Mouse (Mus musculus) cerebellum, postnatal 14 days (tissue): ENCODE data around the gene Unc119.

ENCODE experiments used
- DNase-seq, 2 experiments: peaks; one replicate each; pipeline ENCODE4 v3.0.0; 2021; ENCODE audit warnings: mixed read lengths in 2 of 2

Unc119 gene

DNA sequence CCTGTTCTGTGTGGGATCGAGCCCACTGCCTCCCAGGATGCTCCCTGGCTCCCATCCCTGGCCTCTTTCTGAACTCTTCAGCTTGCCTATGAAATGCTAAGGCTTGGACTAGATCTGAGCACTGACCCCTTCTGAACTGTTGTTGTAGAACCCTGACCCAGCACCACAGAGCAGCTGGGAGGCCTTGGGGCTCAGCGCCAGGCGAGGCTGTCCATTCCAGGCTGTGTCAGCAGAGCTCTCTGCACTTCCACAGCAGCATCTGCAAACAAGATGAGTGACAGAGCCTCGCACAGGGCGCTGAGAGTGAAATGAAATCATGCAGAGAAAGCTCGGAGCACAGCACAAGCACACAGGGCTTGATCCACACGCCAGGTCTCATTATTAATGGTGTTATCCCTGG is 29.3 kb downstream of the Unc119 start:
- no peak for DNase-seq

DNA sequence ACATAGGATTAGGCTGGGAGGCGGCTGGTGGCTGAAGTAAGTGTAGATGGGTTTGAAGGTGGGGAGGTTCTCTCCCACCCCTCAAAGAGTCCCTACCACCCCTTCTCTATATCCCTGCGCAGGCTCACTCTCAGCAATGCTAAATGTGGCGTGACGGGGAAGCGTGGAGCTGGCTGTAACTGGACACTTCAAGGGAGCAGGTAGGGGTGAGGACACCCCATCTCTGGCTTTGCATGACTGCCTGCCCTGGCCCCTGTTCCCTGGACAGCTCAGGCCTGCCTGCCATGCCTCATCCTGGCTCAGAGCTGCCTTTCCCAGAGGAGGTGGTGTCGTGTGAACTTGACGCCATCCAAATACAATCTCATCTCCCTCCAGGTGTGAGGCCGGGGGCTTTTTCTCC is 30.9 kb downstream of the Unc119 start:
- no peak for DNase-seq

DNA sequence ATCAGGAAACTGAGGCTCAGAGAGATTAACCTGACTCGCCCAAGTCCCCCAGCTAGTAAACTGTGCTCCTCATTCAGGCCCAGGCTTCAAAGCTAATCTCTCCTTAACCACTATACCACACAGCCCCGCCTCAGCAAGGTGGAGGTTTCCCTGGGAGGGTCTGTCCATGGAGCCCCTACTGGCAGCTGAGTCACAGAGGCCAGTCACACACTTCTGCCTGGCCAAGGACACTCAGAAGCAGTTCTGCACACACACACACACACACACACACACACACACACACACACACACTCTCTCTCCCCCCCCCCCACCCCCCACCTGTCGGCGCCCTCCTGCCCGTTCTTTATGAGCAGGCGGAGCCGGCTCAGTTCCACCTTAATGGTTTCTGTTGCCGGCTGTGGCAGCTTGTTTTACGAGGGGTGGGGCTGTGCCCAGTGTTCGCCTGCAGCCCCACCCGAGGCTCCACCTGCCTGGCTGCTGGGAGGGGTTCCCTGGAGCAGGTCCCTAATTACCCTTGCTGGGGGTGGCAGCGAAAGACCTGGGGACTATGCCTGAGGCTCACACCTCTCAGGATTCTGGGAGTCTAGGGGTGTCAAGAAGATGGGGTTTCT is 34.4 kb downstream of the Unc119 start:
- no peak for DNase-seq

DNA sequence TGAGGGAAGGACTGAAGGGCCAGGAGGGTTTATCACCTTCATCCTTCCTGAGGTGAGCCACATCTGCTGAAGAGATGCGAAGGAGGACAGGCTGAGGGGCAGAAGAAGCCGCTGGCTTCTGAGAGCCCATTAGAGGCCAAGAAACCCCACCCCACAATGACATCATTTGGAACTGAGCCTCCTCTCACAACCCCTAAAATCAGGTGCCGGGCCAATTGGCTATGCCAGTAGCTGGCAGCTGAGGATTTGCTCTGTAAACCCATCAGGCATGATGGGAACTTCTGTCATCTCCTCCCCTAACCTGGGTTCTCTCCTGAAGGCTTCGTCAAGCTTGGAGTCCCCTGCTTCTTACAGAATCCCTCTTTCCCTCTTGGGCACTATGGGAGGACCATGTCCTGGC is 37.1 kb downstream of the Unc119 start:
- peak; percentile 69 to 77 for DNase-seq

DNA sequence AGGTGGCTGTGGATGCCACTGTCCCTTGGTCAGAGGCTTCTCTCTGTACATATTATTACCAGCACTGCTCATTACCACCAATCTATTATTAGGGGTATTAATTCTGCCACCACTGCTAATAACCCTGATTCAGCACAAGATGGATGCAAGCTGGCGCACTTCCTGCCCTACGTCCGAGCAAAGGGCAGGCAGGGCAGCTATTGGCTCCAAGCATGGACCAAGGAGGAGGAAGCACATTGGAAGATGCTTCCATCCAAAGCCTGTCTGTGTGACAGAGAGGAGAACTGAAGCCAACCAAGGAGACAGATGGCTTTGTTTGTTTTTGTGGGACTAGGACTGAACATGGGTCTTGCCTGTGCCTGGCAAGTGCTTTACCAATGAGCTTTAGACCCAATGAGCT is 37.7 kb downstream of the Unc119 start:
- DNase-seq: peak; percentile 20 to 57

DNA sequence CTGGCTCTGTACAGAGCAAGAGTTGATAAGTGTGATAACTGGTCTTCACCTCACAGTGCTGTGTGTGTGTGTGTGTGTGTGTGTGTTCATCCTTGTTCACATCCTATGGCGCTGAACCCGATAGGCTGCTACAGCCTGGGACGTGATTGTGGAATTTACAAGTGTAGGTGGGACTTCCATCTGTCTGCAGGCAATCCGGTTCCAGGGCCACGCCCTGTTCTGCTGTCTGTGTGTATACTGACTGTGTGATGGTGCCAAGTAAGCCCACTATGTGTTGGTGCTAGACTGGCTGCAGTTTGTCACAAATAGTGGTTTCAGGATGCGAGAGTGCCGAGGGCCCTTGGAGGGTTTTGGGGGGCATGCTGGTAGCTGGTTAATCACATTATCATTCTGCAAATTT is 39.0 kb downstream of the Unc119 start:
- no peak for DNase-seq

DNA sequence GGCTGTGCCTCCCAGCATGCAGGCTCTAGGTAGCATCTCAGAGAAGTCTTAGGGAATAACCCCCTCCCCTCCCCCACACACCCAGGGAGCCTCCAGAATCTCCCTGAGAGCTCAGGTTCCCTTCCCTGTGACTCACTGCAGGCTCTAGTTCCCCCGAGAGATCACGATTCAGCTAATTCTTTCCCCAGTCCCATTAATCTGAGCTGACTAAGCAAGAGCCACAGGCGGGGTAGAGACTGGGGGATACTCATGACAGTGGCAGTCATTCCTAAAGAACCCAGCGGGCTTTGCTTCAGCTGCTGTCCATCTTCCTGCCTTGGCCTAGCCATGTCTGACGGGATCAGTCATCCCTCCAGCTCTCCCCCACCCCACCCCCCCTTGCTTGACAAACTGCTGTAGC is 39.4 kb downstream of the Unc119 start:
- DNase-seq: no peak

DNA sequence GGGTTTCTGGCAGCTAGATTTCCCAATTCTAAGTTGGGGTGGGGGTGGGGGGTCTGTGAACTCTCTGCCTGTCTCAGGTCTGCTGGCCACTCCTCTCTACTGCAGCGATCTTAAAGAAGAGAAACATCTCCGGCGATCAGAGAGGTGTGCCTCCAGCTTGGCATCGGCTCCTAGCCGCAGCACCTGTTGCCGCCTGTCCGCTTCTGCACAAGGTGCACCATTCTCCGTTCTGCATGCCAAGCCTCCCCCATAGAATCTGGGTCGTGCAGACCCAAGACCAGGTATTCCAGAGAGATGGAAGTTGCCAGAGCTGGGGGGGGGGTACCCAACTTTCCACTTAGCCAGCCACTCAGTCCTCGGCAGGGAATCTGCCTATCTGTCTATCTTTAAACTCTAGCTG is 42.5 kb downstream of the Unc119 start:
- no peak for DNase-seq

DNA sequence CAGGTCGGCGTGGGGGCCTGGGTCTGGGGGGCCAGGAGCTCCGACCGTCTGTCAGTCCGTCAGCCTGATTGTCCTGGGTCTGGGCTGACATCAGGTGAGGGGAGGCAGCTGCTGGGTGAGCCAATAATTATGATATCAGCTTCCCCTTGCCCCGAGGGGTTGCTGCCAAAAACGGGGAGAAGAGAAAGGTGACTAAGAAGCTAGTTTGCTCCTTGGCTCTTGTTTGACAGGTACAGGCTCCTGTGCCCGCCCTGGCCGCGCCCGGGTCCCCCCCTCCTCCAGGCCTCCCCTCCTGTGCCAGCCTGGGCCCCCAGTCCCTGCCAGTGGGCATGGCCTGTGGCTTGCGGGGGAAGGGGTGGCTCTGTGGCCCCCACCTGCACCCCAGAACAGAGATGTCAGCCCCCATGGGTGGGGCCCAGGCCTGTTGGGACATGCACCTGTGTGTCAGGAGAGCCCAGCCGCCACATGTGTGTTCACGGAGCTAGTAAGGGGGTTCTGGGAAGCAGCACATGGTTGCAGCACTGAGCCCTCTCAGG is 43.3 kb downstream of the Unc119 start, which contains the start of gene Foxn1:
Gene Foxn1, minus strand, starts transcription at position 51 of the 536 bp plus-strand sequence.
- DNase-seq: no peak

DNA sequence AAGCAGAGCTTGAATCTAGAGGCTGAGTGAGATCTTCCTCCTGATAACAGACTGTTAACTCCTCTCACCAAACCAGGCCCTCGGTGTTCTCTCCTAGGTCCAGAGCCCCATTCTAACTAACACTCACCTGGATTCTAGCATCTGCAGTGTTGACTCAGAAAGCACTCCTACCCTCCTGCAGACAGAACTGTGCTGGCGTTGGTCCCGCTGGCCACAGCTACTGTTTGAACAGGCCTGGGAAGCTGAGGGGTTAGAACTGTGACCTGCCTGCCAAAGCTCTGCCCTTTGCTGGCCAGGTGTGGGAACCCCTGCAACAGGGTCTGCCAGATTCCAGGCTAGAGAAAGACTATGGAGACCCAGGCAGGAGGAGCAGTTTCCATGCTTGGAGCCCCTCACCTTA is 49.4 kb downstream of the Unc119 start:
- DNase-seq: peak in 1 of 2 experiments; percentile 27

DNA sequence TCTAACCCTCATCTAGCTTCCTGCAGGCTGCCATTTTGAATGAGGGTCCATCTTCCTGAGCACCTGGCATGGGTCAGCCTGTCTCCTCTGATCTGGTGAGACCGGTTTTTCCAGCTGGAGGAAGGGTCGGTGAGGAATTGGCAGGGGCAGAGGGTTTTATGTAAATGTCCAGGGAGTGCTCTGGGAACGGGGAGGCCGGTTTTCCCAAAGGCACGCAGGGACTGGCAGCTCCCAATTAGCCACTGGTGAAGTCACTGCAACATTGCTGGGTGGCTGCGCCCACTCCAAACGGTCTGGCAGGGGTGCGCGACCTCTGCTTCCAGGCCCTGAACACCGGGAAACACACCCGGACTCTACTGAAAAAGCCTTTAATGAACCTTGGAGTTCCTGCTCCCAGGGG is 53.7 kb downstream of the Unc119 start:
- no peak for DNase-seq

DNA sequence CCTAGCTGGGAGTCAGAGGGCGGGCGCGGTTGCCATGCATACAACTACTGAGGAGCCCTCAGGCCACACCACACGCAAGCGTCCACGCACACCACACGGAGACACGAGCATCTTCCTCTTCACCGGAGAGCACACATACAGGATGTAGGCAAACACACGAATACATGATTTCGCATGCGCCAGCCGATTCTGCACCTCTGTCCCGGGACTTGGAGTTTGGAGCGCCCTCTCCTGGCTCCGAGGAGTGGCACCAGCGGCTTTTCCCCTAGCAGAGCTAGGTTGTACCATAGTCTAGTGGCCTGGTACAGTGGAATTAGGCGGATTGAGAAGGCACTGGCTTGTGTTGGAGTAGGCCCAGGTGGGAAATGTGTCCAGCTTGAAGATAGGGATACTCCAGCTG is 54.1 kb downstream of the Unc119 start:
- DNase-seq: peak; percentile 80 to 87

DNA sequence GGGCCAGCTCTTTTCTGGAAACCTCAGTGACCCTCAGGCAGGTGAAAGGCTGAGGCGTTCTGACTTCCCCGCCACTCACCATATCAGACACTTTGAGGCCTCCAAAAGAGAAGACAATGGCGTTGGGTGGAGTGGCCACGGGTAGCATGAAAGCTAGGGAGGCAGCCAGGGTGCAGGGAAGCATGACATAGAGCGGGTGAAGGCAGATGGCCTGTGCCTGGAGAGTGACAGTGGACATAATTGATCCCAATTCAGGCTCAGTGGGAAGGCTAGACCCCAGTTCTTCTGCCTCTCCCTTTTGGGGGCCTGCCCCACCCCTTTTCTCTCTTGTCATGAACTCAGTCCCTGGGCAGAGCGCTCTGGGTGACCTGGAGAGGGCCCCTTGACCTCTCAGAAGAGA is 54.9 kb downstream of the Unc119 start:
- peak in 1 of 2 experiments; percentile 20 for DNase-seq
